Mouse (Mus musculus): ENCODE measurements around the gene Mad1l1. TPM values are rescaled to one million over a fixed set of nuclear protein-coding genes. Genes with fewer than 3 reads are reported as not detected.
"Not testable (repeated sequence)": the region's sequence is repeated elsewhere in the genome, so short reads cannot be mapped to it uniquely, and the experiment has no call there.

The Mad1l1 gene
- total RNA-seq (2022), result 10 to 100 TPM; 16.3 to 28.0 (median 21.1) TPM

DNA sequence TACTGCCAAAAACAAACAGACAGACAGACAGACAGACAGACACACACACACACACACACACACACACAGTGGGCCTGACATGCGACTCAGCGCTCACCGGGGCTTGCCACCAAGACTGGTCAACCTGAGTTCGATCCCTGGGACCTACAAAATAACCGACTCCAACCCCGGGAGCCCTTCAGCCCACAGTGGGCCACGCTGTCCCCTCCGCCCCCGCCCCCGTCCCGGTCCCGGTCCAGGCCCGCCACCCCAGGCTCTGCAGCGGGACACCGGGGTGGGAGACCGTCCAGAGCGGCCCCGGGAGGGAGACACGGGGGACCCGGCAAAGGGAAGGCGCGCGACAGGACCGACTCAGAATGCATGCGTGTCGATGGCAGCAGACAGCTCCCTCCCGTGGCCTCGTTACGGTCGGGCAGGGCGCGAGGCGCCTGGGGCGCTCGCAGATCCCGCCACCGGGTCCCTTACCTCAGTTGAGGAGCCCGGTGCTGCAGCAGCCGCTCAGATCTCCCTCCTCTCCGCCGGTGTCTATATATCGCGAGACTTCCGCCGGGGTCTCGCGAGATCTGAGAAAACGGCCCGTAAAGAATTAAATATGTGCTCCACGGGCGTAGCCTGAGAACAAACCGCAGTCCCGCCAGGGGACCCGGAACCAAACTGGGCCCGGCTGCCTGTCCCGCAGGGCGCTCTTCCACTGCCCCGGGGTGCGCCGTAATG, at the start of gene Mad1l1, which contains the start of gene Nudt1:
Gene Mad1l1 (minus strand): TSS at position 511 of the 714 bp plus-strand sequence.
Gene Nudt1 (plus strand): TSS at position 615 of the 714 bp plus-strand sequence.
- DNase-seq, result peak; percentile 94

GRCm38 (mm10) chr5:140370446-140371254, 49.3 kb upstream of the Mad1l1 start:
- no peak for DNase-seq

DNA sequence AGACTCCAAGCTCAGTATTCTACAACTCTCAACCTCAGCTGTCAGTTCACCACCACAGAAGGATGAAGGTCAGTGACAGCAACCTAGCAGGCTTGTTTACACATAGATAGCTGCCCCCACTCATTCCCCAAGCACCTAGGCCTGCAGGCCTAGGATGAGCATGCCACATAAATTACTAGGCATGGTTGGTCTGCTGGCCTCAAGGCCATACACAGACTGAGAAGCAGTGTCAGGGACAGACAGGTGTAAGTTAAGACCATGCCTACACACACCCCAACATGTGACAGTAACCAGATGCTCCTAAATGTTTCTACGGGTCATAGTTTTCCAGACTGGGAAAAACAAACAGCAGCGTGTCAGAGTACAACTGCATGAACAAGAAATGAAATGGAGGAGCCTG, 48.1 kb upstream of the Mad1l1 start:
- no peak for DNase-seq

GRCm38 (mm10) chr5:140368926-140369325, 47.6 kb upstream of the Mad1l1 start:
- no peak for DNase-seq

DNA sequence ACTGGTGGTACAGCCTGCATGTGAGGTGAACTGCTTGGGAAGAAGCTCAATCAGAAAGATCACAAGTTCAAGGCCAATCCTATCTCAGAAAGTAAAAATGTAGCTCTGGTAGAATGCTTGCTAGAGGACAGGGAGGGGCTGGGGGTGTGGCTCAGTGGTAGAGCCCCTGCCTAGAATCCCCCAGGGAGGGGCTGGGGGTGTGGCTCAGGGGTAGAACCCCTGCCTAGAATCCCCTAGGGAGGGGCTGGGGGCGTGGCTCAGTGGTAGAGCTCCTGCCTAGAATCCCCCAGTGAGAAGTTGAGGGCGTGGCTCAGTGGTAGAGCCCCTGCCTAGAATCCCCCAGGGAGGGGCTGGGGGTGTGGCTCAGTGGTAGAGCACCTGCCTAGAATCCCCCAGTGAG, 46.8 kb upstream of the Mad1l1 start:
- not testable (repeated sequence) for DNase-seq

DNA sequence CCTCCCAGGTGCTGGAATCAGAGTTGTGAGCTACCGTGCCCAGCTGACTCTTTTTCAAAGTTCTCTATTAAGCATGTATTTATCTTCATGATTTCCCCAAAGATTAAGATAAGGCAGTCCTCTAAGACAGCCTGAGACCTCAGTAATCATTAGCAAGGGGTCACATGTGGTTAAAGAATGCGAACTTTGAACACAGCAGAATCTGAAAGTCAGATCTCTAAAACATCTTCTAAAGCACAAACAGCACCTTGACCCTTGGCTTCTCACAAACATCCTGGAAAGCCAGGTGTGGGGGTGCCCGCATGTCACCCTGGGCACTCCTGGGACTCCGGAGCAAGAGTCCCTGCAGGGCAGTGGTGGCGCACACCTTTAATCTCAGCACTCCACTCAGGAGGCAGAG, 43.1 kb upstream of the Mad1l1 start:
- no peak for DNase-seq

DNA sequence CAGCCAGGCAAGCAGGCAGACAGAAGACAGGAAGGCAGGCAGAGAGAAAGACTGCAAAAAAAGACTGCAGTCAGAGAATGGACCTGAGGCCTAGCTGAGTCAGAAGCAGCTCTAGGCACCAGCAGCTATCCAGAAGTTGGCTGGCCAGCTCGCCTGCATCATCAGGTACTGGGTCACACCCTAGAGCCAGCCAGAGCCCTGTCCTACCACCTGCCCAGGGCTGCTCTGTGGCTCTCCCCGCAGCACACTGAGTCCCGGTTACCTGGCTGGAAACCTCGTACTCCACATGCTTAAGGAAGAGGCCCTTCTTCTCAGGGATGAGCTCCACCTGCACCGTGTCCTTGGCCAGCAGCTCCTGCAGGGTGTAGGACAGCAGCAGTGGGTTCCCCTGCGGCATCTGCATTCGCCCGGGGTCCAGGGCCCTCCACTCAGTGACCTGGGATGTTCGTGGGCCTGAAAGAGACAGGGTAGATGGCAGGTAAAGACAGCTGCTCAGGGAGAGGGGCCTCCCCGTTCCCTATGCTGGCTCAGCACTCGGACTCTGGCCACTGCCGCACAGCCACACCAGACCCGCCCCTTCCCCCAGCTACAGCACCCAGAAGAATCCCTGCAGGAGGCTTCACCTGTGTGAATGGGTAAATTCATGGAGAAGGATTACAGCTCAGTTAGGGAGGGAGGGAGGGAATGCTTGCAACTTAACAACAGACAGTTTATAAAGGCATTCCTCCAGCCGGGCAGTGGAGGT, 38.8 kb upstream of the Mad1l1 start:
- no peak for DNase-seq

GRCm38 (mm10) chr5:140357466-140357865, 36.1 kb upstream of the Mad1l1 start:
- DNase-seq, result no peak

DNA sequence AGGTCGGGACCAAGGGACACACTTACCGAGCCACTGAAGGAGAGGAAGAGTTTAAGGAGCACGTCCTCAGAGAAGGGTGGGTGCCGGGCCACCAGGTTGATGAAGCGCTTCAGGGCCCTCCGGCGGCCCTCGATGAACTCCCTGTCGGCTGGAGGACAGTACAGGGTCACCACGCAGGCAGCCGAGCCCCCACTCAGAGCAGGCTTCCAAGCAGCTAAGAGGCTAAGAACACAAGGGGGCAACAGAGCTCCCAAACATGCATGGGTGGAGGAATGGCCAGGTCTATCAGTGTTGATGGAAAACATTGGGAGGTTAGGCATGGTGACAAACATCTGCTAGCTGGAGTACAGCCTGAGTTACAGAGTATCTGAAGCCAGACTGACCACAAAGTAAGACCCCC, 34.6 kb upstream of the Mad1l1 start:
- no peak for DNase-seq

DNA sequence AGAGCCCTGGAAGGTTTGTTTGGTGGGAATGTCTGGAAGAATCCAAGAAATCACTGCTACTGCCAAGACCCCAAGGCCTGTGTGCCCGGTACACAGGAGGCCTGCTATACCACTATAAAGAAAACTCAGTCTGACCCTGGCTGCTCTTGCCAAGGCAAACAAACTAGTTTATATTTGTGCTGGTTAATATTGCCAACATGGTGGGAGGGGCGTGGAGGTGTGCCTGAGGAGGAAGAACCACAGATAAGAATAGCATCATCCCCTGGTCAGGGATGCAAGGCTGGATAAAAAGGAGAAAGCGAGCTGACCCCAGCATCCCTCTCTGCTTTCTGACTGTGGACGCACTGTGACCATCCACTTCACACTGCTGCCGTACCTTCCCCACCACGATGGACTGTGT, 31.0 kb upstream of the Mad1l1 start:
- no peak for DNase-seq

- DNase-seq, result no peak
Measured at GRCm38 (mm10) chr5:140350731-140351497, 29.6 kb upstream of the Mad1l1 start.

DNA sequence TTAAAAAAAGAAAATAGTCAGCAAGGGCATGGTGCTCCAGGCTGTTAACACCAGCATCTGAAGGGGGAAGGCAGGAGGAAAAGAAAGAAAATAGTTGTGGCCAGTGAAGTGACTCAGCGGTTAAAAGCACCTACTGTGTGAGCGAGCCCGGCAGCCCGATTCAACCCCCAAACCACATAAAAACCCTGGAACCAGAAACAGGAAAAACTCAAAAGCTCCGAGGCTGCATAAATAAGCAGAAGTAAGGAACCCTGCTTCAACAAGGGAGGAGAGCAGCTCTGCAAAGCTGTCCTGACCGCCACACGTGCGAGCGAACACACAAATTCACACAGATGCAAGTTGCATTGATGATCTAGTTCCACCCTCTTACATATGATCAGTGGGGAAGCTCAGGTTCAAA, 28.5 kb upstream of the Mad1l1 start:
- no peak for DNase-seq

GRCm38 (mm10) chr5:140346050-140346449, 24.7 kb upstream of the Mad1l1 start:
- peak; percentile 34 for DNase-seq

DNA sequence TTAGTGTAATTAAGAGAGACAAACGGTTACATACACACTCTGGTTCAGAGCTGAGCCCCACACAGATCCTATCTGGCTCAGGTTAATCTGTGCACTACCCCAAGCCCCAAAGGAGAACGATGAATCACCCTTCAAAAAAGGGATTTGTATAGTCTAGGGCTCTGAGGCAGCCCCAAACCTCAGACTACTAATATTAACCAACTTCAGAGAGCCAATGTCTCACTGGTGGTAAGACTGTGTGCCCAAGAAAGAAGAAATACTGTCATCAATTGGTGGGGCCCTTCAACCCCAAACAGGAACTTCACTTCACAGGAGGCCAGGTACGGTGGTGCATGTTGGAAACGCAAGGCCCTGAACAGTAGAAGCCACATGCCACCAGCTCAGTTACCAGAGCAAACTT, 23.9 kb upstream of the Mad1l1 start:
- no peak for DNase-seq

DNA sequence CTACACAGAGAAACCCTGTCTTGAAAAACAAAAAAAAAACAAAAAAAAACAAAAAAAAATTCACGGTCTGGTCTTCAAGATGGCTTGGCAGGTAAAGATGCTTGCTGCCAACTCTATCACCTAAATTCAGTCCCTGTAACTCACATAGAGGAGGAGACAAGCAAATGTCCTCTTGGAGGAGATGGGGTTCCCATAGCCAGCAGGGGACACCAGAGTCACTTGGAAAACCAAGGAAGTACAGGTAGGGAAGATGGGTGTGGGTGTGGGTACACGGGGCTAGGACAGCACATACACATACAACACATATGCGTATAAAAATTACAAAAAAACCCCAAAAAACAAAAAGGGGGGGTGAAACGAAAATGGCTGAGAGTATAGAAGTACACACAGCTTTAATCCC, 21.5 kb upstream of the Mad1l1 start:
- no peak for DNase-seq

GRCm38 (mm10) chr5:140339836-140340235, 18.5 kb upstream of the Mad1l1 start:
- no peak for DNase-seq

GRCm38 (mm10) chr5:140338779-140339178, 17.4 kb upstream of the Mad1l1 start:
- DNase-seq, result no peak

- DNase-seq, result no peak
Measured at GRCm38 (mm10) chr5:140336680-140337079, 15.3 kb upstream of the Mad1l1 start.

DNA sequence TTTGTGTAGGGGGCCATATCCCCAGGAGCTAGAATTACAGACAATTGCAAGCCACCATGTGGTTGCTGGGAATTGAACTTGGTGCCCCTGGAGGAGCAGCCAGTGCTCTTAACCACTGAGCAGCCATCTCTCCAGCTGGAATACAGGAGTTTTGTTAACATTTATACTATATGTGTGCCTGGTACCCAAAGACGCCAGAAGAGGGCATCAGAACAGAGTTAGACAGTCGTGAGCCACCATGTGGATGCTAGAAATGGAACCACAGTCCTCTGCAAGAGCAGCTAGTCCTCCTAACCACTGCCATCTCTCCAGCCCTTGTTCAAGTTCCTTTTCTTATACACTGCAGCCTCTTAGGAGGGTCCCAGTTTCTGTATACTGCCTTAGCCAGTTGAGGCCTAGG, 12.3 kb upstream of the Mad1l1 start:
- no peak for DNase-seq

DNA sequence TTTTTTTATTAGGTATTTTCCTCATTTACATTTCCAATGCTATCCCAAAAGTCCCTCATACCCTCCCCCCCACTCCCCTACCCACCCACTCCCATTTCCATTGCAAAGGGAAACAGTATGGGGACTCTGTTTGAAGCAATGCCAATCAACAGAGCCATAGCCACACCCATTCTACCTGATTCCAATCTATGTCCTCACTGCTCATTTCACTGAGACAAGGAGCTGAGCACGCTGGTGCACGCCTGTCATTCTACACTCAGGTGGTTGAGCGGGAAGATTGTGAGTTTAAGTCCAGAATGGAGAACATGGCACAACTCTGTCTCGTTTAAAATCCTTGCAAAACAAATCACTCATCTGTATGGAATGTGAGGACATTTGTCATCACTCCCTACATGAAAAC, 11.2 kb upstream of the Mad1l1 start:
- no peak for DNase-seq

DNA sequence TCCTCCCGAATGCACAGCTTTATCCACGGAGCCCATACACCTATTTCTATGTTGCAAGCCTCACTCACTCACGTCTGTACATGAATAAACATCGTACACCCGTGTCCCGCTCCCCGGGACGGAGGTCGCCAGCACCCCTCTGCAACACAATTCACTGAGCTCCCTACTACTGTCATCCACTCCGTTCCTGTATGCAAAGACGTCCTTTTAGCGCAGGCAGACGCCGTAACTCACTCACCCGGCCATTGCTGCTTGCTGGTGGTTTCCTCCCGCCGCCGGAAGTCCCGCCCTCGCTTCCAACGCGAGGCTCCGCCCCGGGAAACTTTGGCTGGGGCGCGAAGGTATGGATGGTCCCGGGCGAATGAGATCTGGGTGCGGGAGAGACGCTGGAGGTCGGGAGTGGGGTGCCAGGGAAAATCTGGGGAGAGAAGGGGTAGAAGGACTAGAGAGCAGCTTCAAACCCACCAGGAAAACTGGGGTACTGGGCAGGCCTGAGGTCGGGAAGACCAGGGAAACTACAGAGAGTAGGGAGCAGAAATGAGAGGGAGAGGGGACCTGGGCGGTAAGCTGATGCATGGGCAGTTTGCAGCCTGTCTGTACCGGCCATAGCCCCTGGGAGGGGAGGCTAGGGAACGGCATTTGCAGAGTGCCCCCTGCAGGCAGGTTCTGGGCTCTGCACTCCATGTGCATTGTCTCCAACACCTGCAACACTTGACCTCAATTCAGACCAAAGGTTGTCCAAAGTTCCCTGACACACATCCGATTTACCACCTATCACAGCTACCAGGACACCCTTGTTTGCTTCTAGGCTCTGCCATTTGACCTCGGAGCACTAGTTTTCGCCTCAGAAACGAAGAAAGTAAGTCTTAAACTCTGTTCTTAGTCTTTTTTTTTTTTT, 10.5 kb upstream of the Mad1l1 start, which contains the start of gene Mrm2:
Gene Mrm2 (minus strand): TSS at position 284 of the 898 bp plus-strand sequence.
- peak; percentile 74 for DNase-seq

Measured in adrenal gland, adult 8-10 months (tissue).